Mouse (Mus musculus): ENCODE measurements around the gene Rsbn1.

DNA sequence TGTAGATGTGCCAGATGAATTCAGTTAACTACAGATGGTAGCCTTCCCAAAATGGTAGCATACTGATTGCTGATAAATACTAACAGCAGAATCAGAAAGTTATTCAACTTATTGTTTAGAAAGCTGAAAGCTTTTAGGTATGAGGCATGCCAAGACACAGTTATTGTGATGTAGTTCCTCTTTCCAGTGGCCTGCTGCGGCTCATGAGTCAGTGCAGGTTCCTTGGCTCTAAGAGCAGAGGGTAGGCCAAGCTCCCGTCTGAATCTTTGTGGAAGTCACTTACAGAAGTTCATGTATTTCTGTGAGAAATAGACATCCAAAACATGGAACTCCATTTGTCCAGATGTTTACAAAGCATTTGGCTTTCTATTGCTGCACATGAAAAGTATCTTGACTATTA, 98.1 kb downstream of the Rsbn1 start:
- TF ChIP-seq POLR2A (IDR thresholded peaks at IDR 0.05; ENCODE audit: borderline replicate concordance, extremely low read depth, low read depth, low read length), result no peak
- no peak for TF ChIP-seq CTCF (IDR thresholded peaks at IDR 0.05; ENCODE audit: insufficient read depth, low read length)

All from lung, adult 2 months (tissue).